Mouse (Mus musculus): ENCODE data around the gene Gcgr. TPM values are rescaled to one million over a fixed set of nuclear protein-coding genes. Genes with fewer than 3 reads are reported as not detected.

Gene Gcgr
- total RNA-seq (2021) = under 1 TPM in 1 of 2 experiments, not detected in 1; 0.31 TPM
- long read RNA-seq, experiment 1, partial matches to known transcripts = 0 of 1 reads
- long read RNA-seq, experiment 1, other reads (novel, unspliced or antisense) = 0 of 1 reads
- long read RNA-seq, experiment 2 = 0 reads

DNA sequence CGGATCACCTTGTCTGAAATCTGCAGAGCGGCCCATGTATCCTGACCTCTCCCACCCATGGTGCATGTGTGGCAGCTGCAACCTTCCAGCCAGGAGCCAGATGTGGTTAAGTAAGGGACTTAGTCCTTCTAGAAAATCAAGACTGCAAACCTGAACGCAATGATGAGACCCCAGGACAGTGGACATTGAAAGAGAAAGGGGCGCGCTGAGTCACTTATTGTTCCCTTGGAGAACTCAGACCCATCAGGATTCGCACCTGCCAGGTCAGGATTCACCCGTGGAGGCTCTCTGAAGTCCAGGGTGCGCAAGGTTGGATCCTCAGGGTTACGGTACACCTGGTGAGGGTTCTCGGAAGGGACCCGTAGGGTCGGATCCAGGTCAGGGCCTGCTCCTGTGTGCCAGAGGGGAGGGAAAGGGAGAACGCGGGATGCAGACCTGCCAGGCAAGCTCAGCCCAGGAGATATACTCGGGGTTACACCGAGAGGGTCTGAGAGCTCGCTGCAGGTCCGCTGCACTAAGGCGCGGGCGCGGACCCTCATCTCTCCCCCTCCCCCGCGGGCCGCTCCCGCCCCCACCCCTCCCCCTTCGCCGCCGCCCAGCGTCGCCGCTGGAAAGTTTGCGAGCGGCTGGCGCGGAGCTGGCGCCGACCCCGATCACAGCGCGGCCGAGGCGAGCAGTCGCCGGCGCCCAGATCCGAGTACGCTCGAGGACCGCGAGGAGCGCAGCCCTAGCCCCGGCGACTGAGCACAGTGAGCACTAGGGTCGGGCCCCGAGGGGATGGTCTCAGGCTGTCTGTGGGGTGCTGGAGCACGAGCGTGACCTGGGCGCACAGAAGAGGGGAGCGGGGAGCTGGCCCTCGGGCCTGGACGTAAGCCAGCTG lies at the start of gene Gcgr:
Gcgr (plus strand) TSS at position 615 of the 880 bp plus-strand sequence.
- no peak for DNase-seq

GRCm38 (mm10) chr11:120483448-120483934 lies 47.0 kb upstream of the Gcgr start:
- no peak for DNase-seq

DNA sequence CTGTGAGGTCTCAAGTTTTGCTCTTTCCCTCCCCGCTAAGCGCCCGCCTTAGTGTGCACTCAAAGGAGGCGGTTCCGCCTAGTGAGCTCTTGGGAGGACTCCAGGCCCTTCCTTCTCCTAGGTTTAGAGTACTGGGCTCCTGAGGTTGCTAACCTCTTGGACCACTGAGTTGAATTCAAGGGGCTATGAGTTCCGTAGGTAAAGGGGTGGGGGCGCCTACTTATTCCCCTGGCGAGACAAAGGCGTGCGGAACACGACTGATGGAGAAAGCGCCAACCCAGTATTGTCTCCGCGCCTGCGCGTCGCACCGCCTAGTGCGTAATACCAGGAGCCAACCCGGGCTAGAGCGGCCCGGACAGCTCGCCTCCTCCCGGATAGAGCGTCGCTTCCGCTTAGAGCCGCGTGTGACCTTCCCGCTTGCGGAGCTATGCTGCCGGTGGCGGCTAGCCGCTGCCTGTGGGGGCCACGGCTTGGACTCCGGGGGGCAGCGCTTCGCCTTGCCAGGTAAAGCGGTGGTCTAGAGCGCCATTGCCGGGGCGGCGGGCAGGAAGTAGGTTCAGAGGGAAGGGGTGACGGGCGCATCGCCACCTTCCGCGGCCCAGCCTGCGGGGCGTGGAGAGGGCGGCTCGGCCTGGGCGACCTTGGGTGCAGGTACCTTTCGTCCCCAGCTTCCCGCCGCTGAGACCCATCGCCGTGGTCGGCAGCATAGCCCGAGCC lies 46.1 kb upstream of the Gcgr start, which contains the start of gene Mrpl12:
Mrpl12 (plus strand) TSS at position 349 of the 717 bp plus-strand sequence.
- DNase-seq = peak; percentile 85

DNA sequence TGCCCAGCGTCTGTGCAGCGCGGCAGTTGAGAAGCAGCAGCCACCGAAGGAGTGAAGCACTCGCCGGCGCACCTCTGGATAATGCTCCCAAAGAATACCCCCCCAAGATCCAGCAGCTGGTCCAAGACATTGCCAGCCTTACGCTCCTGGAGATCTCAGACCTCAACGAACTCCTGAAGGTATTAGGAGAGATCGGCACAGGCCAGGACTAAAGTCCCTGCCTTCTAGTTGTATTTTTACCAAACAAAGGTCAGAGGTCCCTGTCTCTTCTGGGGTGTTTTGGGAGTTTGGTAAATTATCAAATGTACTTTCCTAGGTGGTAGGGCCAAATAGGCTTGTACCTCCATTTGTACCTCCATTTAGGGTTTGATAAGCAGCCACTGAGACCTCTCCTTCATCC lies 45.2 kb upstream of the Gcgr start:
- no peak for DNase-seq

DNA sequence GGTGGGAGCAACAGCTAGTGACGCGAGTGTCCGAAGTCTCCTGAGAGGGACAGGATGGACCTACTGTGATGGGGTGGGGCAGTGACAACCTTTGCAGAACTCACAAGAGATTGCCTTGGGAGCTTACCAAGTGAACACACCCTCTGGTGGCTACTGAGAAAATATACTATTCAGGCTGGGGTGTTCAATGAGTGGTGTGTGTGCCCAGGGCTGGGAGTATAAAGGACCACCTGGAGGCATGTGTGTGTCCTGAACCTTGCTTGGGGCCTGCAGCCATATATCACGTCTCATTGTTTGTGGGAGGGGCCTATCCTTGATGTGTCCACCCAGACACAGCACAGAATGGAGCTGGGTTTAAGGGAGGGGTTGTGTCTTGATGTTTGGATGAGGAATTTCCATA lies 42.0 kb upstream of the Gcgr start:
- DNase-seq = no peak

DNA sequence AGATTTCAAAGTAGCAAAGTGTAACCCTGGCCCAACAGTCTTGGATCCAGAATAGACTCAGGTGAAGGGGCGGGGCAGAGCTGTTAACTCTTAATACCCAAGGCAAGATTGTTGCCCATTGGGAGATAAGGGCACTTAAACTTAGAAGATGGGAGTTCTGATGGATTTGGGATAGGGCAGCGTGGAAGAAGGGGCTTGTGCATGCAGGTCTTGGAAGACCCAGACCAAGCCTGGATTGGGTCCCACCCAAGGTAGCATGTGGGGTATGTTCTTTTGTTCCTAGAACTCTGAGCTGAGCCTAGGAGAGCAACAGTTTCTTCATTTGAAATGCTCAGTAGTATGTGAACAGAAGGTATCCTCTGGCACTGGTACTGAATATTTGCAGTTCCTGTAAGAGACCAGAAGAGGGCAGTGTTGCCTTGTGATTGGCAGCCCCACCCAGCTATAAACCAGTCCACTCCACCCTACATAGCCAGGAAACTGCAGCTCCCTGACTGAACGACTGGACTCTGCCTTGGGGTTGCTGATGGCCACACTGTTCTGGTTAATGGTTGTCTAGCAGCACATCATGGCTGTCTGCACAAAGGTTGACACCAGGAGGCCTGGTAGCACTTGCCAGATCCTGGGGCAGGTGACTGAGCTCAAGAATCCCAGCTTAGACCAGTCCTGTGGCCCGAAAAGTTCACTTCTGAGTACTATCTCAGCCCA lies 41.3 kb upstream of the Gcgr start:
- DNase-seq = peak; percentile 61

DNA sequence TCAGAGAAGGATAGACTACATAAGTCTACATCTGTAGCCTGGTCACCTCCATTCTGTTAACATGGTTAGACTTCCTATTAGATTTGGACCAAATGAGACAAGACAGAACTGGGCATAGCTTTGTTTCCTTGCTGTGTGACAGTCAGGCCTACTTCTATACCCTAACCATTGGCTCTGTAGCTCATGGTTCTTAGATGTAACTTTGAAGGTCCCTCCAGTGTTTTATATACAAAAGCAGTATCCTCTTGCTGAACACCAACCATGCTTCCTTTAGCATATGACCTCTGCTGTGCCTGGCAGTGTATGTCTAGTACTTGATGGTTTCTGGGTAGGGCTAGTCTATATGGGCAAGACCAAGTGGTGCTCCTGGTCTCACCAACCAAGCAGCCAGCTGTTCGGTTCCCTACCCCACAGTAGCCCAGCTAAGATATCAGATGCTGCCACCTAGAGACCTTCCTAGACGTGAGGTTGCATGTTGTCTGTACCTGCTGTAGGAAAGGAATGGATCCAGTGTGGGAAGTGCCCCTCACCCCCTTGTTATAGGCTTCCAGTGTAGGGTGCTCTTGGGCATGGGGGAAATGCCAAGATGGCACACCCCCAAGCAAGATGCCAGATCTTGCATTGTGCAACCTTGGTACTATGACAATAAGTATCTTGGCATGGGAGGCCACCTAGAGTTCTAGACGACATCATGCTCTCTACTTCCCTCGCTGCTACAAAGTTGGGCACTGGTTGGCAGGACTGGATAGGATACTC lies 40.0 kb upstream of the Gcgr start:
- DNase-seq = no peak

GRCm38 (mm10) chr11:120491317-120492023 lies 39.0 kb upstream of the Gcgr start, which contains the start of gene Slc25a10:
Gene Slc25a10, plus strand, starts transcription at chr11:120491840.
- DNase-seq = peak; percentile 89

DNA sequence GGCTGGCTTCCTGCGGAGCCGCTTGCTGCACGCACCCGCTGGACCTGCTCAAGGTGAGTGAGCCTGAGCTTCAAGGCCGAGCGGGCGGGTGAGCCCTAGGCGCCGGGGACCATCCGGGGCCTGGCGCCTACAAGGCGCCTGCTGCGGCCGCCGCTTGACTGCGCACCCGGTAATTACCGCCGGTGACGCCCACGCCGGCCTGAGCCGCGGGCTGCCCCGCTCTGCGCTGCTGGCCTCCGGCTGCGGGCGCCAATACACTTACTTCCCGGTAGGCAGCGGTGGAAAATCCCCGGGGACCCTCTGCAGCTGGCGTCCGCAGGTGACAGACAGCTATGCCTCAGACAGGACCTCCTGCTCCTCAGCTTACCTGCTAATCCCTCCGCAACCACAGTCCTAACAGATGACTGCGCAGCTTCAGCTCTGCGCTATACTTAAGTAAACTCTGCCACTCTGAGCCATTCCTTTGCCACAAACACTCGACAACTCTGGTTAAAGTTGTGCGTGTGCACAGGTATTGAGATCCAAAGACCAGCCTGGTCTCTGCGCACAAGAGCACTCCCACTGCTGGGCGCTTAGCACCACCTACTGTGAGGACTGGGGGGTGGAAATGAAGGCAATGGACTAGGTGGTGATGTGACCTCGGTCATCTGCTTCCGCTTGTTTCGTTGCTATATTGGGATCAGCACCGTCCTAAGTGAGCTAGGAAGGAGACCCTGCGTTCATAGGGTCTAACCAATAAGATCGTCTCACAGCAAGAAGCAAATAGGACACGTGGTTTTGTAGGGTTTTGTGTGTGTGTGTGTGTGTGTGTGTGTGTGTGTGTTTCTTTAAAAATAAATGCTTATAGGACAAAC lies 38.2 kb upstream of the Gcgr start:
- no peak for DNase-seq

DNA sequence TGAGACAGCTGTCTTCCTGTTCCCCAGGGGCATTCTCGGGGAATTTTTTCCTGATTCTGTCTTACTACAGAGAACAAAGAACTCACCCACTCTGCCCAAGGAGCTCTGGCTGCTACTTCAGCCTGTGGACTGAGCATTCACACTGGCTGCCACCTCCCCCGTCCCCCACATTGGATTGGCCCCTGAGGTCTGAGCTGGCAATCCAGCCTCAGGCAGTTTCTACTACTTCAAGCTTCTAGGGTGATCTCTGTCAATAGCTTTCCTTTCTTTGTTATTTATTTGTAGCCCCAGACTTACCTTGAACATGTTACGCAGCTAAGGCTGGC lies 37.7 kb upstream of the Gcgr start:
- DNase-seq = no peak

GRCm38 (mm10) chr11:120493351-120493750 lies 37.1 kb upstream of the Gcgr start:
- no peak for DNase-seq

DNA sequence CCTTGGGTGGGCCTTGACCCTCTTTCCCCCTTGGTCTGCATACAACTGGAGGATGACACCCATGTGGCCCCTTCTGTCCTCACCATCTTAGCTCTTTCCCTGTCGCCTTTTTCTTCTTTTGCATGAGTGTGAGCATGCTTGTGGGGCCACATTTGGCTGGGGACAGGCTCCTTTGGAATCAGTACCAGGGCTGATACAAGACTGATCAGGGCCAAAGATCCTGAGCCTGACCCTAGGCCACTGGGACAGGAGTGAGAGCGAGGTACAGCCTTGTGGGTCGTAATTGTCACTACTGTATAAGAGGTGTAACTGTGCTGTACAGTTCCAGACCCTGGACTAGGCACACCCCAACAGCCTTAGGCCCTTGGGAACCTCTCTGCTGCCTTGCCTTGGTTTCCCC lies 36.6 kb upstream of the Gcgr start:
- DNase-seq = no peak

DNA sequence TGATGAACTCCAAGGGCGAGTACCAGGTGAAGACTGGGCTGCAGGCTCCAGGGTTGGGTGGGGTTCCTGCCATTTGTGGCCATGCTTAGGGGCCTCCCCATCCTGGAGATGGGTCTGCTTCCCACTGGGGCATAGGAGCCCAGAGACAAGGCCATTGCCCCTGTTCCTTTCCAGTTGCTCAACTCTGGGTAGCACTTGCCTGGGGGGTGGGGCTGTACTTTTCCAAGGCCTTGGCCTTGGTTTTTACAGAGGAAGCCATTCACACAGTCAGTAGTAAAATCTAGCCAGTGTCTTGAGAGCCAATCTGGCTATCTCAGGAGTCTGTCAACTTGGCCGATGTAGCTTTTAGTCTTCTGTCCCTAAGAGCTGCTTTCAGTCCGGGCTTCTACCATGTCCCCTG lies 33.1 kb upstream of the Gcgr start:
- DNase-seq = no peak

- no peak for DNase-seq
These were observed 32.3 kb upstream of the Gcgr start for GRCm38 (mm10) chr11:120498226-120498625.

DNA sequence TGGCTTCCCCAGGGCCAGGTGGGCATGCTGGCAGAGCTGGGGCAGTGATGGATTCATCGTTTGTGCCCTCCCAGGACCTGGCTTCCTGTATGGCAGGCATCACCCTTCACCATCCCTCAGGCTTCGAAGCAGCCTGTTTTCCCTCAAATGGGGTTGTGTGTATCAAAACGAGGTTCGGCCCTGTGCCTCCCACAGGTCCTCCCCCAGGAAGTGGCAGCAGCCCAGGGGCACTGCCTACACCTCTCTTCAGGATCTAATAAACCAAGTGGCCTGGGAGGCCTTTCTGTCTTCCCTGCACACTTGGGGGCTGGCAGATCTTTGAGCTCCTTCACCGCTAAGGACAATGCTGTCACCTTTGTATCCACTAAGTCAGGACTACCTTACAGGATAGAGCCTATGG lies 31.6 kb upstream of the Gcgr start:
- DNase-seq = no peak

GRCm38 (mm10) chr11:120499894-120500293 lies 30.6 kb upstream of the Gcgr start:
- DNase-seq = no peak

DNA sequence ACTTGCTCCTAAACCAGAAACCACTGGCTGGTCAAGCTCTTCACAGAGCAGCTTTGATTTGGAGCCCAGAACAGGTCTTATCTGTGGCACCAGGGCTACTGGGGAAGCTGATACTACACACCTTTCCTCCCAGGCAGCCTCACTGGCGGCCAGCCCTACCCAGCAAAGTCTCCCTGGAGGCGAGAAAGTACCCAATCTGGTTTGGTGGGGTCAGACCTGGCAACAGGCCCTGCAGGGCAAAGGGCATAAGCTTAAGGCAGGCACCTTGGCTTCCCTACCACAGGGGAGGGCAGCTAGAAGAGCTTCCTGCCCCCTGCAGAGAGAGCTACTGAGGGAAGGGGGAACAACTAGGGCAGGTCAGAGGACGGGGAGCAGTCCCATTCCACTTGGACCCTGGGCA lies 30.1 kb upstream of the Gcgr start:
- DNase-seq = no peak

DNA sequence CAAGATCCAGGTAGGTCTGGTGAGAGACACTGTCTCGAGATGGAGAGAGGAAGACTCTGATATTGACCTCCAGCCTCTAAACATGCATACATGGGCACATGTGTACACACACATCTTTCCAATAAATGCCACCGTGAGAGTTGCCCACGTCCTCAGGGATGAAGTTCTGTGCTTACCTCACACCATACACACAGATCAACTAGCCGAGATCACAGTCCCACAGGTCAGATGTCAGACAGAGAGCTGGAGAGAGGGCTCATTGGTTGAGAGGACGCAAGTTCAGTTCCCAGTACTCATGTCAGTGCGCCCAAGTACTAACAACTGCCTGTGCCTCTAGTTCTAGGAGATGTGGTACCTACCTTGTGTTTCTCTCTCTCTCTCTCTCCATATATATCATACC lies 29.5 kb upstream of the Gcgr start:
- DNase-seq = no peak

DNA sequence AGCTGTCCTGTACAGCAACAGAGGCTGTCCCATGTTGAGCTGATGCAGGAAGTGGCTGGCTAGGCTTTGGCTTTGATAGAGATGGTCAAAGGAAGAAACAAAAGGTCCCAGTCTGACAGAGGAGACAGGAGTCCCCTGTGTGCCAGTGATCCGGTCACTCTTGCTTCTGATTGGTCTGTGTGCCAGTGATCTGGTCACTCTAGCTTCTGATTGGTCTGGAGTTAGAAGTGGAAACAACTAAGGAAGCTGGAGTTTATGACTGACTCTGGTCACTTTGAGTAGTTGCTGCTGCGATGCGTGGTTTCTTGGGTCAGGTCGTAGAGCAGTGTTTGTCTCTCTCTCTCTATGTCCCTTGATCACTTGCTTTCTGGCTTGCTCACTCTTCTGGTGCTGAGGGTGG lies 28.8 kb upstream of the Gcgr start:
- no peak for DNase-seq

DNA sequence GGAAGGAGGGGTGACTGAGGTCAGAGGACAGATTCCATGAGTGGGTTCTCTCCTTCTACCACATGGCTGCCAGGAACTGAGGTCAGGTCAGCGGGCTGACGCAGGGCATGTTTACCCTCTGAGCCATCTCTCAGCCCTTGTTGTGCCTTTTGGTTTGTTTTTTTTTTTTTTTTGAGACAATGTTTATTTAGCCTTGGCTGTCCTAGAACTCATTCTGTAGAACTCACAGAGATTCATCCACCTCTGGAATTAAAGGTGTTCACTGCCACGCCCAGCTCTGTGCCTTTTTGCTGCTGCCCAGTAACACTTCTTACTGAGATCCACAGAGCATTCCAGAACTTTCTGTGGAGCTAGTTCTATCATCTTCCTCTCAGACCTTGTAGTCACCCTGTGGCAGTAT lies 24.8 kb upstream of the Gcgr start:
- DNase-seq = no peak

Data from gastrocnemius, postnatal 25 days (tissue).